In the genomic region with DNA sequence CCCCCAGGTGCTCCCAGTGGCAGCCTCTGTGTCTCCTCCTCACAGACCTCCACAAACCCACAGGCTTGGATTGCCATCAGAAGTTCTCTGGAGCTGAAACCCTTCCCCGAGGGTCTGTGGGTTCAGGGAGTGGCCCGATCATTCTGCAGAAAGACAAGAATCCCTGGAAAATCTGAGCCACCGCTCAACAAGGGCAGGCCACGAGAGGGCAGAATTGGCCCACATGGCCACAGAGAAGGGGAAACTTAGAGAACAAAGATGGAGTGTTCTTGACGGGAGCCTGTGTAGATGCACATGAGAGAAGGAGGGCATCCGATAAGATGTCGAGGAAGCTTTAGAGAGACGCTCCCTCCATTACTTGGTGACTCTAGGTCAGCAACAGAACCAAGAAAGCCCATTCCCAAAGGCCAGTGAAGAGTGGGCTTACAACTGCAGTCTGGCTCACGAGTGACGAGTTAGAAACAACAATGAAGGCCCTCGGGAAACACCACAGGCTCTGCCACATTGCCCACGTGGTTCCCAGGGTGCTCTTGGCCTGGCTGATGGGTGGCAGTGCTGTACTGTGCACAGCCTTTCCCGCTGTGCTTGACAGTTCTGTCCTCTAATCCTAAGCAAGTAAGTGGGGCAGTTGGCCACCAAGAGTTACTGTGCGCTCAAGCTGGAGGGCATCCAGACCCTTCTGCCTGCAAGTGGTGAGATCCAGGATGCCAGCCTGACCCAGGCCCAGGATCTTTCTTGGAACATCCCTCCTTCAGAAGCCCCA, we compare ENCODE assay signal across 1 mouse cellular context.
A peak's percentile ranks its signal among the peaks of the same experiment; 100 is the strongest.
TF ChIP-seq lines count a peak whose summit lies in the region.

No protein-coding gene starts in this region.

TF ChIP-seq in CH12.LX, 34 proteins besides CTCF, POLR2A, EP300 and RAD21 (continued from another document):
- TF ChIP-seq JUN (IDR thresholded peaks at IDR 0.05; ENCODE audit: insufficient read depth, low read depth, low read length) (no peak), TBP (conservative IDR thresholded peaks at IDR 0.05; ENCODE audit: low read depth, low read length) (no peak), ELF1 (IDR thresholded peaks at IDR 0.05; ENCODE audit: low read depth, low read length) (no peak), MAX (IDR thresholded peaks at IDR 0.05; ENCODE audit: low read length) (peak; percentile 45), IRF4 (IDR thresholded peaks at IDR 0.05; ENCODE audit: low read depth, low read length) (peak; percentile 41), MAFK (IDR thresholded peaks at IDR 0.05; ENCODE audit: insufficient replicate concordance, low read length) (no peak), MXI1 (IDR thresholded peaks at IDR 0.05; ENCODE audit: low read depth, low read length) (peak; percentile 33; the same call in 1 of the 2 replicates), USF1 (IDR thresholded peaks at IDR 0.05; ENCODE audit: low read depth, low read length) (peak; percentile 30; the same call in 1 of the 2 replicates), POLR2AphosphoS2 (IDR thresholded peaks at IDR 0.05; ENCODE audit: low read depth, low read length) (no peak), CHD1 (IDR thresholded peaks at IDR 0.05; ENCODE audit: low read depth, low read length) (no peak), SIN3A (IDR thresholded peaks at IDR 0.05; ENCODE audit: low read length) (peak; percentile 59; the same call in 1 of the 2 replicates), NRF1 (IDR thresholded peaks at IDR 0.05; ENCODE audit: low read depth, low read length) (no peak), SMC3 (IDR thresholded peaks at IDR 0.05; ENCODE audit: low read depth, low read length) (peak; percentile 95), CHD2 (IDR thresholded peaks at IDR 0.05; ENCODE audit: low read length) (no peak), RCOR1 (conservative IDR thresholded peaks at IDR 0.05; ENCODE audit: low read depth, low read length) (no peak), E2F4 (IDR thresholded peaks at IDR 0.05; ENCODE audit: insufficient replicate concordance, low read depth, low read length) (no peak), MAZ (IDR thresholded peaks at IDR 0.05; ENCODE audit: low read depth, low read length) (no peak), MYC (IDR thresholded peaks at IDR 0.05; ENCODE audit: low read depth, low read length) (0 out of 2 replicates have a peak, but pooled peaks have one; percentile 25), HCFC1 (IDR thresholded peaks at IDR 0.05; ENCODE audit: low read depth, low read length) (no peak), ETS1 (conservative IDR thresholded peaks at IDR 0.05; ENCODE audit: low read depth, low read length) (no peak), MEF2A (IDR thresholded peaks at IDR 0.05; ENCODE audit: borderline replicate concordance, low read depth, low read length) (no peak), ZNF384 (IDR thresholded peaks at IDR 0.05; ENCODE audit: low read depth, low read length) (no peak), KAT2A (IDR thresholded peaks at IDR 0.05; ENCODE audit: insufficient replicate concordance, low read length) (no peak), TCF12 (IDR thresholded peaks at IDR 0.05; ENCODE audit: low read depth, low read length) (0 out of 2 replicates have a peak, but pooled peaks have one; percentile 9), GABPA (IDR thresholded peaks at IDR 0.05; ENCODE audit: insufficient replicate concordance, low read depth, low read length) (no peak), USF2 (conservative IDR thresholded peaks at IDR 0.05; ENCODE audit: low read depth, low read length) (no peak), BHLHE40 (IDR thresholded peaks at IDR 0.05; ENCODE audit: low read depth, low read length) (no peak), ZC3H11A (IDR thresholded peaks at IDR 0.05; ENCODE audit: low read depth, low read length) (peak; percentile 81), JUND (conservative IDR thresholded peaks at IDR 0.05; ENCODE audit: low read depth, low read length) (peak; percentile 57; the same call in 1 of the 2 replicates), ZKSCAN1 (IDR thresholded peaks at IDR 0.05; ENCODE audit: borderline replicate concordance, low read depth, low read length) (no peak), PAX5 (IDR thresholded peaks at IDR 0.05; ENCODE audit: low read length) (no peak), NELFE (IDR thresholded peaks at IDR 0.05; ENCODE audit: low read depth, low read length) (peak; percentile 46; the same call in 1 of the 2 replicates)
TF ChIP-seq in CH12.LX: peak in this region for 11.
